Mouse (Mus musculus): ENCODE data around the gene Plscr3. TPM values are rescaled to one million over a fixed set of nuclear protein-coding genes. Genes with fewer than 3 reads are reported as not detected.

Gene Plscr3
- polyA plus RNA-seq, 1 experiment: 82.7 TPM

- Histone ChIP-seq H3K79me3 (ENCODE audit: low read depth) (no peaks in the 10 kb centered on the region), H3K36me3 (ENCODE audit: control insufficient read depth, insufficient read depth) (peaks cover 12% of the 10 kb centered on the region), H3K27me3 (ENCODE audit: control insufficient read depth, insufficient read depth, insufficient read length) (no peaks in the 10 kb centered on the region), H3K79me2 (ENCODE audit: control insufficient read depth, insufficient read depth) (peaks cover 9% of the 10 kb centered on the region), H3K4me3 (ENCODE audit: insufficient read depth, poor library complexity, severe bottlenecking) (no peak overlapping the region), H3ac (ENCODE audit: control insufficient read depth, insufficient read length, low read depth) (no peak overlapping the region)
- no peak for TF ChIP-seq CTCF (IDR thresholded peaks at IDR 0.05; ENCODE audit: control insufficient read depth, insufficient read depth, insufficient read length)
- no peak for TF ChIP-seq MYOD1 (IDR thresholded peaks at IDR 0.05; ENCODE audit: control insufficient read depth, insufficient read length, low read depth)
- TF ChIP-seq FOSL1 (IDR thresholded peaks at IDR 0.05; ENCODE audit: insufficient read depth, low read length, poor library complexity, severe bottlenecking): no peak
- no peak for TF ChIP-seq CEBPB (IDR thresholded peaks at IDR 0.05; ENCODE audit: low read depth)
- no peak for TF ChIP-seq USF1 (IDR thresholded peaks at IDR 0.05; ENCODE audit: low read depth)
- no peak for TF ChIP-seq MAX (IDR thresholded peaks at IDR 0.05)
- no peak for TF ChIP-seq MYOG (IDR thresholded peaks at IDR 0.05; ENCODE audit: control insufficient read depth, extremely low read depth, insufficient read length)
Measured at GRCm38 (mm10) chr11:69833554-69833953, 12.6 kb upstream of the Plscr3 start.

GRCm38 (mm10) chr11:69834001-69834549 lies 12.1 kb upstream of the Plscr3 start:
- TF ChIP-seq MYOD1 (IDR thresholded peaks at IDR 0.05; ENCODE audit: control insufficient read depth, insufficient read length, low read depth) (no peak), CEBPB (IDR thresholded peaks at IDR 0.05; ENCODE audit: low read depth) (no peak), MYOG (IDR thresholded peaks at IDR 0.05; ENCODE audit: control insufficient read depth, extremely low read depth, insufficient read length) (no peak), MAX (IDR thresholded peaks at IDR 0.05) (no peak), USF1 (IDR thresholded peaks at IDR 0.05; ENCODE audit: low read depth) (no peak), FOSL1 (IDR thresholded peaks at IDR 0.05; ENCODE audit: insufficient read depth, low read length, poor library complexity, severe bottlenecking) (no peak), CTCF (IDR thresholded peaks at IDR 0.05; ENCODE audit: control insufficient read depth, insufficient read depth, insufficient read length) (no peak)
- Histone ChIP-seq H3K4me3 (ENCODE audit: insufficient read depth, poor library complexity, severe bottlenecking) (no peak overlapping the region), H3K79me3 (ENCODE audit: low read depth) (no peaks in the 10 kb centered on the region), H3K79me2 (ENCODE audit: control insufficient read depth, insufficient read depth) (peaks cover 13% of the 10 kb centered on the region), H3K27me3 (ENCODE audit: control insufficient read depth, insufficient read depth, insufficient read length) (no peaks in the 10 kb centered on the region), H3K36me3 (ENCODE audit: control insufficient read depth, insufficient read depth) (peaks cover 12% of the 10 kb centered on the region), H3ac (ENCODE audit: control insufficient read depth, insufficient read length, low read depth) (no peak overlapping the region)

DNA sequence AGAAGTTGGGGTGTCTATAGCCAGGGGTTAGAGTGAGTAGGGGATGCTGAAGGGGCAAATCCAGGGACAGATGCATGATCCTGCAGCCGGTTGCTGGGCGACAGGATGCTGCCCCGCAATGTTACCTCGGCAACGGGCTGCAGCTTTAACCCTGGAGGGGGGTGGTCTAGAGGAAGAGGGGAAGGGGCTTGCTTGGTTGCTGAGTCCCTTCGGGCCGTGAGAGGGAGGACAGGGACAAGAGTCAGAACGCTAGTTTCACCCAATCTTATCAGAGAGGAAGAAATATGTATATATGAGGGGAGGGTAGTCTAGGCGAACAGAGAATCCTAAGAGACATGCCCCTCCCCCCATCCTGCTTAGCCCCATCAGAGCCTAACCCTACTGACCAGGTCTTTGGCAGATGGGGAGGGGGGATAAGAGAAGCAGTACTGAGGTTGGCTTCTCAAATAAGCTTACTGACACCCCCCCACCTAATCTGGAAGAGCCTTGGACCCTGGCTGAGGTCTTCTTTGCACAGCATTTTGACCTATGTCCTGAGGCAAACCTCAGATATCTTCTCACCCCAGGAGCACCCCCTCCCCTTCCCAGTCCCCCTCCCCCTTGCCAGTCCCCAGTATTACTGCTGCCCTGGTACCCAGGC lies 10.7 kb upstream of the Plscr3 start:
- peaks cover 18% of the 10 kb centered on the region for H3K79me2 ChIP-seq (ENCODE audit: control insufficient read depth, insufficient read depth)
- H3K36me3 ChIP-seq (ENCODE audit: control insufficient read depth, insufficient read depth): peaks cover 12% of the 10 kb centered on the region
- TF ChIP-seq USF1 (IDR thresholded peaks at IDR 0.05; ENCODE audit: low read depth): no peak
- no peak for TF ChIP-seq CTCF (IDR thresholded peaks at IDR 0.05; ENCODE audit: control insufficient read depth, insufficient read depth, insufficient read length)
- TF ChIP-seq MYOD1 (IDR thresholded peaks at IDR 0.05; ENCODE audit: control insufficient read depth, insufficient read length, low read depth): no peak
- TF ChIP-seq FOSL1 (IDR thresholded peaks at IDR 0.05; ENCODE audit: insufficient read depth, low read length, poor library complexity, severe bottlenecking): no peak
- no peak for TF ChIP-seq CEBPB (IDR thresholded peaks at IDR 0.05; ENCODE audit: low read depth)
- no peak for TF ChIP-seq MYOG (IDR thresholded peaks at IDR 0.05; ENCODE audit: control insufficient read depth, extremely low read depth, insufficient read length)
- TF ChIP-seq MAX (IDR thresholded peaks at IDR 0.05): no peak
- peak overlapping the region; percentile 6 for H3K4me3 ChIP-seq (ENCODE audit: insufficient read depth, poor library complexity, severe bottlenecking)
- H3K27me3 ChIP-seq (ENCODE audit: control insufficient read depth, insufficient read depth, insufficient read length): no peaks in the 10 kb centered on the region
- H3ac ChIP-seq (ENCODE audit: control insufficient read depth, insufficient read length, low read depth): no peak overlapping the region
- no peaks in the 10 kb centered on the region for H3K79me3 ChIP-seq (ENCODE audit: low read depth)

DNA sequence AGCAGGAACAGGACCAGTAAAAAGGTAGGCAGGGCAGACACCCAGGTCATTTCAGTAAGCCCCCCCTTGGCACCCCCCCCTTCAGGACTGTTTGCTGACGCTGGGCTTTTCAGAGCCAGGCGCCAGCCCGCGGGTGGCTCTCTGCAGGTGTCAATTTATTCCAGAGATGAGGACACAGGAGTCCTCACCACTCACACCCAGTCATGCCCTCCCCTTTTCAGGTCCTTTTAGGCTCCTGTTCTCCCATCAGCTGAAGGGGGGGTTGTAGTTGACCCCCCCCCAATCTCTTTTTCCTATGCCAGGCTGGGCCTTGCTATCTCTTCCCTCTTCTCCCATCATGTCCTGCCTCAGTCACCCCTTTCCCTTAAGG lies 10.2 kb upstream of the Plscr3 start:
- no peak for TF ChIP-seq CTCF (IDR thresholded peaks at IDR 0.05; ENCODE audit: control insufficient read depth, insufficient read depth, insufficient read length)
- TF ChIP-seq USF1 (IDR thresholded peaks at IDR 0.05; ENCODE audit: low read depth): no peak
- no peak for TF ChIP-seq MYOG (IDR thresholded peaks at IDR 0.05; ENCODE audit: control insufficient read depth, extremely low read depth, insufficient read length)
- TF ChIP-seq MYOD1 (IDR thresholded peaks at IDR 0.05; ENCODE audit: control insufficient read depth, insufficient read length, low read depth): no peak
- no peak for TF ChIP-seq CEBPB (IDR thresholded peaks at IDR 0.05; ENCODE audit: low read depth)
- TF ChIP-seq MAX (IDR thresholded peaks at IDR 0.05): no peak
- no peak for TF ChIP-seq FOSL1 (IDR thresholded peaks at IDR 0.05; ENCODE audit: insufficient read depth, low read length, poor library complexity, severe bottlenecking)
- no peak overlapping the region for H3ac ChIP-seq (ENCODE audit: control insufficient read depth, insufficient read length, low read depth)
- H3K4me3 ChIP-seq (ENCODE audit: insufficient read depth, poor library complexity, severe bottlenecking): peak overlapping the region; percentile 6
- no peaks in the 10 kb centered on the region for H3K79me3 ChIP-seq (ENCODE audit: low read depth)
- H3K36me3 ChIP-seq (ENCODE audit: control insufficient read depth, insufficient read depth): peaks cover 12% of the 10 kb centered on the region
- no peaks in the 10 kb centered on the region for H3K27me3 ChIP-seq (ENCODE audit: control insufficient read depth, insufficient read depth, insufficient read length)
- peaks cover 18% of the 10 kb centered on the region for H3K79me2 ChIP-seq (ENCODE audit: control insufficient read depth, insufficient read depth)

DNA sequence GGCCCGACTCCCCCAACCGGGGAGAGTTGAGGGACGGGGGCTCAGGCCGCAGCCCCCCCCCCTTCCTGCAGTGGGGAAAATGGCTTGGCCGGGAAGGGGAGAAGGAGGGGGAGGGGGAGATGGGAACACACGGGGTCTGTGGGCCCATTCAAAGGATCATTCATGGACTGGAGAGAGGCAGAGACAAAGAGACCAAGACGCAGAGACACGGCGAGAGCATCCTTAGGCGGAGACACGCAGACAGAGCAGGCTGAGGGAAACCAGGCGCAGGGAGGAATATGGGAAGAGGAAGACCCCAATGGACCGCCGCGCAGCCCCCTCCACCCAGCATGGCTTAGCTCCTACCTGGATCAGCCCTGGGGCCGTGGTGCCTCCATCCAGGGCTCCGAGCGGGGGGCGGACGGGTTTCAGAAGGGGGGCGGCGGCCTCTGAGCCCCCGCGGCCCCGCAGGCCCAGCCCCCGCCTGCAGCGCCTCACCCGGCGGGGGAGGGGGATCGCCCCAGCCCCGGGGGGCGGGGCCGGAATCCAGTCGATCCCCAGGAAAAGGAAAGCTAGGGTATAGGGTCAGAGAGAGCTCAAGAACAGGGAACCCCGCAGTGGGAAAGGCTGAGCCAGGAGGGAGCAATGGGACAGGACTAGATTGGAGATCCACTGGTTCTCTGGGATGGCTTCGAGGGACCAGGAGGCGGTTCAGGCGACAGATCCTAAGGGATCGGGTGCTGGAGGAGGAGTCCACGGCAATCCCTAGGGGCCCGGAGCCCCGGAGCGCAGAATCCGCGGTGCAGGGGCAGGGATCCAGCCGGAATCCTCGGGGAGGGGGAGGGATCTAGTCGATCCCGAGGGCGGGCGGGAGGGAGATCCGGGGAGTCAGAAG lies 9.2 kb upstream of the Plscr3 start:
- TF ChIP-seq MYOG (IDR thresholded peaks at IDR 0.05; ENCODE audit: control insufficient read depth, extremely low read depth, insufficient read length) (no peak), USF1 (IDR thresholded peaks at IDR 0.05; ENCODE audit: low read depth) (no peak), CEBPB (IDR thresholded peaks at IDR 0.05; ENCODE audit: low read depth) (no peak), CTCF (IDR thresholded peaks at IDR 0.05; ENCODE audit: control insufficient read depth, insufficient read depth, insufficient read length) (no peak), FOSL1 (IDR thresholded peaks at IDR 0.05; ENCODE audit: insufficient read depth, low read length, poor library complexity, severe bottlenecking) (no peak), MYOD1 (IDR thresholded peaks at IDR 0.05; ENCODE audit: control insufficient read depth, insufficient read length, low read depth) (no peak), MAX (IDR thresholded peaks at IDR 0.05) (no peak)
- H3K4me3 ChIP-seq (ENCODE audit: insufficient read depth, poor library complexity, severe bottlenecking): peak overlapping the region; percentile 76
- peaks cover 12% of the 10 kb centered on the region for H3K36me3 ChIP-seq (ENCODE audit: control insufficient read depth, insufficient read depth)
- H3ac ChIP-seq (ENCODE audit: control insufficient read depth, insufficient read length, low read depth): peak overlapping the region; percentile 10
- H3K27me3 ChIP-seq (ENCODE audit: control insufficient read depth, insufficient read depth, insufficient read length): no peaks in the 10 kb centered on the region
- peaks cover 18% of the 10 kb centered on the region for H3K79me2 ChIP-seq (ENCODE audit: control insufficient read depth, insufficient read depth)
- H3K79me3 ChIP-seq (ENCODE audit: low read depth): no peaks in the 10 kb centered on the region
